Mouse (Mus musculus) hindbrain, postnatal 0 days (tissue): ENCODE data around the gene Pskh1. TPM values are rescaled to one million over a fixed set of nuclear protein-coding genes. Genes with fewer than 3 reads are reported as not detected.
A peak's percentile ranks its signal among the peaks of the same experiment; 100 is the strongest.

ENCODE experiments used
- ATAC-seq: fragments of 200-750 bp; cut with Nextera tagmentation; 2 replicates; pipeline ENCODE4 v1.8.0; 2017; ENCODE audit warnings: mild to moderate bottlenecking, moderate TSS enrichment, moderate library complexity
- DNase-seq: peaks from one replicate; pipeline ENCODE4 v3.0.0-alpha.2; 2015; ENCODE audit warnings: low spot score
- H3K27ac ChIP-seq: fragments of 300-500 bp; sonication (generic); 2 replicates; pipeline ENCODE4 v1.5.1; 2014; ENCODE audit warnings: mild to moderate bottlenecking
- H3K27me3 ChIP-seq: fragments of 300-500 bp; sonication (generic); 2 replicates; pipeline ENCODE4 v1.6.1; 2014; ENCODE audit warnings: low read length, mixed read lengths; ENCODE audit not compliant: insufficient read depth
- H3K36me3 ChIP-seq: fragments of 300-500 bp; sonication (generic); 2 replicates; pipeline ENCODE4 v1.6.1; 2014; ENCODE audit warnings: low read length, mixed read lengths; ENCODE audit not compliant: insufficient read depth
- H3K4me1 ChIP-seq: fragments of 300-500 bp; sonication (generic); 2 replicates; pipeline ENCODE4 v1.6.1; 2014; ENCODE audit warnings: antibody characterized with exemption, low read length, mixed read lengths; ENCODE audit not compliant: insufficient read depth
- H3K4me2 ChIP-seq: fragments of 300-500 bp; sonication (generic); 2 replicates; pipeline ENCODE4 v1.6.1; 2014; ENCODE audit warnings: low read depth, mild to moderate bottlenecking, low read length, moderate library complexity, mixed read lengths
- H3K4me3 ChIP-seq: fragments of 300-500 bp; sonication (generic); 2 replicates; pipeline ENCODE4 v1.5.1; 2014; ENCODE audit warnings: low read length
- H3K9ac ChIP-seq: fragments of 300-500 bp; sonication (generic); replicated peaks from 2 replicates; pipeline ENCODE4 v1.6.1; 2014; ENCODE audit warnings: mild to moderate bottlenecking, low read length, moderate library complexity, mixed read lengths
- H3K9me3 ChIP-seq: fragments of 300-500 bp; sonication (generic); 2 replicates; pipeline ENCODE4 v1.6.1; 2016; ENCODE audit warnings: low read length, mixed read lengths
- CTCF ChIP-seq: IDR thresholded peaks from 2 replicates; pipeline ENCODE4 v1.5.1; 2016; ENCODE audit warnings: antibody characterized with exemption, control low read depth, low read depth
- WGBS: fragments of 180-500 bp; shearing (Covaris S2); extraction: QIAGEN DNeasy Blood & Tissue Kit; methylation state at CpG from one replicate; pipeline ENCODE4 v1.1.7; 2014; 5-methylcytosine and 5-hydroxymethylcytosine counted together
- polyA plus RNA-seq: library from polyadenylated mRNA; unstranded; fragments of >200 nt; fragmentation: Nextera tagmentation; extraction: Ambion mirVana; gene quantifications from 2 replicates; pipeline ENCODE4 v1.2.1, GENCODE M21; 2015
- total RNA-seq: library from RNA; depleted of rRNA; stranded (reverse); fragments of >200 nt; gene quantifications from 2 replicates; pipeline ENCODE4 v1.2.3, GENCODE M21; 2014

The Pskh1 gene
- total and polyA plus RNA-seq, 2 experiments from 2014 or later, result 11.3 to 32.3 TPM

- Histone ChIP-seq H3K4me2 (peak overlapping the region; percentile 51), H3K27ac (no peak overlapping the region), H3K4me1 (peaks cover 3% of the 10 kb centered on the region; the same call in 1 of the 2 replicates), H3K9ac (peak overlapping the region; percentile 59; the same call in 1 of the 2 replicates), H3K27me3 (peaks cover 10% of the 10 kb centered on the region; the same call in 1 of the 2 replicates), H3K4me3 (peak overlapping the region; percentile 54), H3K9me3 (no peaks in the 10 kb centered on the region), H3K36me3 (no peaks in the 10 kb centered on the region)
- WGBS, result 71% methylated on average over 12 of the region's 12 CpGs
- no peak for DNase-seq
- ATAC-seq, result no peak
- TF ChIP-seq CTCF, result no peak
These were observed 64.4 kb downstream of the Pskh1 start for GRCm38 (mm10) chr8:105964506-105965265.

DNA sequence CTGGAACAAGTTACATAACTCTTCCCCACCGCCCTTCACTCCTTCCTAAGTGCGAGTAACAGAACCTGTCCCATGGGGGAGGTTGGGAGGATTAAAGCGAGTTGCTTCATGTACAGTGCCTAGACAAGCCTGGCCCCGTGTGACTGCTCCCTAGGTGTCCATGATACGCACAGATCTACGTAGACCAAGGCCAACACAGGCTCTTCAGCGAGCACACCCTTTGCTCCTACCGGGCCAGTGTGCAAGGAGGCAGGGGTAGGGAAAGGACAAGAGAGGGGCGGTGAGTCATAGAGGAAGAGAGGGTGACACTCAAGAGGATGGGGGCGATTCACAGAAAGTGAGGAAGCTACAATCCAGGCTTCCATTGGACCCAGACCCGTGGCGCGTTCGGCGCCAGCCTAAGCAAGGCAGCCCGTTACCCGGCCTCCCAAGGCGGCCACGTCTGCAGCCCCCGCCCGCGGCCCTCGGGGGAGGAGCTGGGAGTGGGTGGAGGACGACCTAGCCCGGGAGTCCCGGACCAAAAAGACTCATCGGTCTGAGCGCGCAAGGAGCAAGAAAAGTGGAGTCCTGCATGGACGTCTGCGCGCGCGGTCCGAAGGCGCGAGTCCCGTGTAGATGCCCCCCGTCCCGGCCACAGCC is 65.1 kb downstream of the Pskh1 start:
- no peaks in the 10 kb centered on the region for H3K36me3 ChIP-seq
- peak overlapping the region; percentile 54 for H3K4me3 ChIP-seq
- H3K4me2 ChIP-seq, result peak overlapping the region; percentile 51
- TF ChIP-seq CTCF, result no peak
- peaks cover 10% of the 10 kb centered on the region; the same call in 1 of the 2 replicates for H3K27me3 ChIP-seq
- ATAC-seq, result peak; percentile 69
- no peak for DNase-seq
- H3K27ac ChIP-seq, result peak overlapping the region; percentile 58; the same call in 1 of the 2 replicates
- WGBS, result 5% methylated on average over 39 of the region's 40 CpGs
- H3K9me3 ChIP-seq, result no peaks in the 10 kb centered on the region
- H3K9ac ChIP-seq, result peak overlapping the region; percentile 59
- H3K4me1 ChIP-seq, result 0 out of 2 replicates have a peak, but pooled peaks cover 3% of the 10 kb centered on the region

- no peaks in the 10 kb centered on the region for H3K36me3 ChIP-seq
- peak; percentile 76 for DNase-seq
- peak within 1 kb of the TSS; percentile 58; the same call in 1 of the 2 replicates for H3K27ac ChIP-seq
- 0 out of 2 replicates have a peak, but pooled peaks cover 3% of the 10 kb centered on the region for H3K4me1 ChIP-seq
- H3K27me3 ChIP-seq, result peaks cover 10% of the 10 kb centered on the region; the same call in 1 of the 2 replicates
- peak within 1 kb of the TSS; percentile 54 for H3K4me3 ChIP-seq
- H3K4me2 ChIP-seq, result peak within 1 kb of the TSS; percentile 51
- WGBS, result under 1% methylated on average over 34 of the region's 47 CpGs
- no peaks in the 10 kb centered on the region for H3K9me3 ChIP-seq
- ATAC-seq, result peak; percentile 87
- TF ChIP-seq CTCF, result no peak
- peak within 1 kb of the TSS; percentile 59 for H3K9ac ChIP-seq
These were observed 65.7 kb downstream of the Pskh1 start, which contains the start of gene Slc12a4 for GRCm38 (mm10) chr8:105965905-105966341. TSS of gene Slc12a4 (minus strand) at chr8:105966097.

DNA sequence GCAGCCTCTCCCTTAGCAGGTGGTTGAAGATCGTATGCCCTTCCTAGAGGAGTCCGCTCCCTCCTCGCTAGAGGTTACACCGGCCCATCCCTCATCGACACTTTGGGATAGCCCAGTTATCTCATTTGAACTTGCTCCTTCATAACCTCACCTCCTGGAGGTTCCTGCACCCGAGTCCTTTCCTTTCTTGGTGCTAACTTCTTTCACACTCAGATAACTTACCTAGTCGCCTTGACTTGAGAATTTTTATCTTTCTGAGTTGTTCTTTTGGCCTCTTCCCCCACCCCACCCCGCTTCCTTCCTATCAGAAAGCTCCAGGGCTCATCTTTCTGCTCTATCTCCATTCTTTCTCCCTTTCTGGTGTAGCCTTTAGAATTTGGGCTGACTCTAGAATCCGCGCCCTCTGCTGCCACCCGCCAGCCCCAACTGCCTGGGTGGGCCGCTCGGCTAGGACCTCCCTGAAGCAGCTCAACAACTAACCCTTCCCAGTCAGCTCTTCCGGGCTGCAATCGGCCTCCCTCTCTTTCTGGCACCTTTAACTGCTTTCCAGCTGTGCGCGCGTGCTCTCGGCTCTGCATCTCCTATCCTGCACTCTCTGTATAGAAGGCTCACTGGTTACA is 66.6 kb downstream of the Pskh1 start:
- Histone ChIP-seq H3K36me3 (no peaks in the 10 kb centered on the region), H3K27me3 (peaks cover 10% of the 10 kb centered on the region; the same call in 1 of the 2 replicates), H3K9ac (no peak overlapping the region), H3K4me2 (peak overlapping the region; percentile 51), H3K4me1 (0 out of 2 replicates have a peak, but pooled peaks cover 3% of the 10 kb centered on the region), H3K9me3 (no peaks in the 10 kb centered on the region), H3K4me3 (no peak overlapping the region; the same call in 1 of the 2 replicates), H3K27ac (no peak overlapping the region)
- peak; percentile 23 for DNase-seq
- no peak for TF ChIP-seq CTCF
- 0 out of 2 replicates have a peak, but pooled peaks have one; percentile 42 for ATAC-seq
- WGBS, result 8% methylated on average over 19 of the region's 19 CpGs

DNA sequence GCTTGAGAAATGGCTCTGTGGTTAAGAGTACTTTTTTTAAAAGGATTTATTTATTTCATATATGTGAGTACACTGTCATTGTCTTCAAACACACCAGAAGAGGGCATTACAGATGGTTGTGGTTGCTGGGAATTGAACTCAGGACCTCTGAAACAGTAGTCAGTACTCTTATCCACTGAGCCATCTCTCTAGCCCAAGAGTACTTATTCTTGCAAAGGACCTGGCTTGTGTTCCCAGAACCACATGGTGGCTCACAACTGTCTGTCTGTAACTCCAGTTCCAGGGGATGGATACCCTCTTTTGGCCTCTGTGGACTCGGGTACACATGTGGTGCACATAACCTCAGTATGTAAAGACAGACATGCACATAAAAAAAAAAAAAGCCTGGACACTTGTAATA is 69.1 kb downstream of the Pskh1 start:
- 0 out of 2 replicates have a peak, but pooled peaks cover 1% of the 10 kb centered on the region for H3K4me1 ChIP-seq
- ATAC-seq, result no peak
- H3K9ac ChIP-seq, result no peak overlapping the region
- peaks cover 10% of the 10 kb centered on the region; the same call in 1 of the 2 replicates for H3K27me3 ChIP-seq
- 67% methylated on average over 1 of the region's 1 CpGs for WGBS
- H3K4me2 ChIP-seq, result no peak overlapping the region
- H3K9me3 ChIP-seq, result no peaks in the 10 kb centered on the region
- TF ChIP-seq CTCF, result no peak
- no peaks in the 10 kb centered on the region for H3K36me3 ChIP-seq
- no peak for DNase-seq
- no peak overlapping the region for H3K4me3 ChIP-seq
- H3K27ac ChIP-seq, result no peak overlapping the region

GRCm38 (mm10) chr8:105971019-105971720 is 70.9 kb downstream of the Pskh1 start:
- Histone ChIP-seq H3K4me1 (no peaks in the 10 kb centered on the region), H3K27me3 (0 out of 2 replicates have a peak, but pooled peaks cover 10% of the 10 kb centered on the region), H3K4me3 (no peak overlapping the region), H3K36me3 (no peaks in the 10 kb centered on the region), H3K9ac (no peak overlapping the region), H3K4me2 (no peak overlapping the region), H3K9me3 (no peaks in the 10 kb centered on the region), H3K27ac (no peak overlapping the region)
- 69% methylated on average over 8 of the region's 8 CpGs for WGBS
- ATAC-seq (no peak), DNase-seq (no peak)
- TF ChIP-seq CTCF, result no peak
